Mouse (Mus musculus) kidney, adult 2 months (tissue): ENCODE results near the gene Timeless. TPM values are rescaled to one million over a fixed set of nuclear protein-coding genes. Genes with fewer than 3 reads are reported as not detected.
A peak's percentile ranks its signal among the peaks of the same experiment; 100 is the strongest.

Experiments
- DNase-seq: peaks from one replicate; pipeline ENCODE4 v3.0.0; 2021
- H3K27ac ChIP-seq: fragments of 200-500 bp; 2 replicates; pipeline ENCODE4 v1.5.1; 2012; ENCODE audit warnings: low read depth, low read length, control low read depth, inconsistent platforms; ENCODE audit not compliant: insufficient read depth
- H3K27me3 ChIP-seq: fragments of 200-500 bp; replicated peaks from 2 replicates; pipeline ENCODE4 v1.6.1; 2012; ENCODE audit warnings: mild to moderate bottlenecking, moderate library complexity, low read length, inconsistent platforms; ENCODE audit not compliant: control insufficient read depth, insufficient read depth
- H3K36me3 ChIP-seq: fragments of 200-500 bp; 2 replicates; pipeline ENCODE4 v1.6.1; 2012; ENCODE audit warnings: mild to moderate bottlenecking, moderate library complexity, low read length, inconsistent platforms; ENCODE audit not compliant: control insufficient read depth, insufficient read depth
- H3K4me1 ChIP-seq: fragments of 200-500 bp; 2 replicates; pipeline ENCODE4 v1.6.1; 2011; ENCODE audit warnings: low read length; ENCODE audit not compliant: control insufficient read depth, insufficient read depth
- H3K4me3 ChIP-seq: fragments of 200-500 bp; 2 replicates; pipeline ENCODE4 v1.5.1; 2011; ENCODE audit warnings: mild to moderate bottlenecking, low read depth, low read length, control low read depth; ENCODE audit not compliant: insufficient read depth
- CTCF ChIP-seq: fragments of 200-500 bp; conservative IDR thresholded peaks from 2 replicates; pipeline ENCODE4 v1.5.1; 2011; ENCODE audit warnings: low read depth, mild to moderate bottlenecking, control low read depth, low read length, moderate library complexity, mixed read lengths; ENCODE audit not compliant: insufficient read depth, insufficient read length
- POLR2A ChIP-seq: fragments of 200-500 bp; IDR thresholded peaks from one replicate; pipeline ENCODE4 v1.6.1; 2011; ENCODE audit warnings: low read depth, low read length, control low read depth
- WGBS: fragments of 180-500 bp; shearing (Covaris S2); methylation state at CpG from one replicate; pipeline ENCODE4 v1.1.7; 2018; 5-methylcytosine and 5-hydroxymethylcytosine counted together
- polyA plus RNA-seq: library from polyadenylated mRNA; depleted of rRNA; stranded (reverse); fragments of >200 nt; gene quantifications from 2 replicates; pipeline ENCODE4 v1.2.3, GENCODE M21; 2012

Gene Timeless
- polyA plus RNA-seq, 1 experiment: 3.8 TPM

- no peaks in the 10 kb centered on the region for H3K36me3 ChIP-seq
- no peak for DNase-seq
- no peaks in the 10 kb centered on the region for H3K4me1 ChIP-seq
- no peak for TF ChIP-seq POLR2A
- no peak for TF ChIP-seq CTCF
- WGBS: 94% methylated on average over 15 of the region's 15 CpGs
- H3K27ac ChIP-seq: no peak overlapping the region
- no peaks in the 10 kb centered on the region for H3K27me3 ChIP-seq
- no peak overlapping the region for H3K4me3 ChIP-seq
These were observed 12.3 kb downstream of the Timeless start for GRCm38 (mm10) chr10:128244121-128244520.

- WGBS: 70% methylated on average over 17 of the region's 17 CpGs
- DNase-seq: peak; percentile 79
- TF ChIP-seq CTCF (no peak), POLR2A (no peak)
- no peaks in the 10 kb centered on the region for H3K4me1 ChIP-seq
- H3K27ac ChIP-seq: peak overlapping the region; percentile 96
- H3K4me3 ChIP-seq: peak overlapping the region; percentile 43
- H3K27me3 ChIP-seq: no peaks in the 10 kb centered on the region
- no peaks in the 10 kb centered on the region for H3K36me3 ChIP-seq
These were observed 15.3 kb downstream of the Timeless start for GRCm38 (mm10) chr10:128247020-128247732.

GRCm38 (mm10) chr10:128250565-128250964 is 18.7 kb downstream of the Timeless start:
- H3K4me1 ChIP-seq: no peaks in the 10 kb centered on the region
- 95% methylated on average over 13 of the region's 13 CpGs for WGBS
- H3K36me3 ChIP-seq: no peaks in the 10 kb centered on the region
- no peak overlapping the region for H3K4me3 ChIP-seq
- no peak overlapping the region for H3K27ac ChIP-seq
- no peak for TF ChIP-seq CTCF
- TF ChIP-seq POLR2A: no peak
- no peak for DNase-seq
- H3K27me3 ChIP-seq: no peaks in the 10 kb centered on the region

- H3K27me3 ChIP-seq: no peaks in the 10 kb centered on the region
- 76% methylated on average over 4 of the region's 4 CpGs for WGBS
- H3K4me1 ChIP-seq: no peaks in the 10 kb centered on the region
- H3K27ac ChIP-seq: no peak within 1 kb of the TSS
- no peaks in the 10 kb centered on the region for H3K36me3 ChIP-seq
- no peak for DNase-seq
- TF ChIP-seq CTCF: no peak
- TF ChIP-seq POLR2A: no peak
- no peak within 1 kb of the TSS for H3K4me3 ChIP-seq
These were observed 21.9 kb downstream of the Timeless start, which contains the start of gene Apon for GRCm38 (mm10) chr10:128253677-128254255. TSS of gene Apon (plus strand) at chr10:128254096.

GRCm38 (mm10) chr10:128255925-128256324 is 24.1 kb downstream of the Timeless start:
- Histone ChIP-seq H3K36me3 (no peaks in the 10 kb centered on the region), H3K4me1 (no peaks in the 10 kb centered on the region), H3K4me3 (no peak overlapping the region), H3K27ac (no peak overlapping the region), H3K27me3 (no peaks in the 10 kb centered on the region)
- 85% methylated on average over 8 of the region's 8 CpGs for WGBS
- TF ChIP-seq CTCF (no peak), POLR2A (no peak)
- DNase-seq: no peak

GRCm38 (mm10) chr10:128256328-128256727 is 24.5 kb downstream of the Timeless start:
- TF ChIP-seq CTCF (no peak), POLR2A (no peak)
- no peak for DNase-seq
- H3K4me1 ChIP-seq: no peaks in the 10 kb centered on the region
- no peaks in the 10 kb centered on the region for H3K36me3 ChIP-seq
- H3K27ac ChIP-seq: no peak overlapping the region
- H3K27me3 ChIP-seq: no peaks in the 10 kb centered on the region
- H3K4me3 ChIP-seq: no peak overlapping the region
- WGBS: 84% methylated on average over 8 of the region's 8 CpGs

- Histone ChIP-seq H3K27ac (no peak overlapping the region), H3K36me3 (no peaks in the 10 kb centered on the region), H3K27me3 (no peaks in the 10 kb centered on the region), H3K4me3 (no peak overlapping the region), H3K4me1 (no peaks in the 10 kb centered on the region)
- DNase-seq: no peak
- WGBS: 72% methylated on average over 4 of the region's 4 CpGs
- TF ChIP-seq POLR2A (no peak), CTCF (no peak)
These were observed 27.1 kb downstream of the Timeless start for GRCm38 (mm10) chr10:128258953-128259352.
